Mouse (Mus musculus): ENCODE results near the gene Olfr878. TPM values are rescaled to one million over a fixed set of nuclear protein-coding genes. Genes with fewer than 3 reads are reported as not detected.

Gene Olfr878
- not detected for total RNA-seq (2022)

GRCm38 (mm10) chr9:37917540-37917939 lies at the start of gene Olfr878:
Gene Olfr878, plus strand, starts transcription at chr9:37917840.
- DNase-seq (ENCODE audit: low spot score in 2 of 2), result no peak

GRCm38 (mm10) chr9:37870246-37870645 lies 47.4 kb upstream of the Olfr878 start:
- DNase-seq (ENCODE audit: low spot score in 2 of 2), result no peak

- DNase-seq (ENCODE audit: low spot score in 2 of 2), result no peak
Measured at GRCm38 (mm10) chr9:37871097-37871496, 46.5 kb upstream of the Olfr878 start.

- DNase-seq (ENCODE audit: low spot score in 2 of 2), result no peak
Measured at GRCm38 (mm10) chr9:37871536-37871935, 46.1 kb upstream of the Olfr878 start.

GRCm38 (mm10) chr9:37890960-37891359 lies 26.7 kb upstream of the Olfr878 start:
- no peak for DNase-seq (ENCODE audit: low spot score in 2 of 2)

- no peak for DNase-seq (ENCODE audit: low spot score in 2 of 2)
Measured at GRCm38 (mm10) chr9:37896661-37897060, 21.0 kb upstream of the Olfr878 start, which contains the start of gene Olfr145. Gene Olfr145, plus strand, starts transcription at chr9:37896724.

GRCm38 (mm10) chr9:37905555-37905954 lies 12.1 kb upstream of the Olfr878 start:
- no peak for DNase-seq (ENCODE audit: low spot score in 2 of 2)

- no peak for DNase-seq (ENCODE audit: low spot score in 2 of 2)
Measured at GRCm38 (mm10) chr9:37918018-37918417, 378 bp downstream of the Olfr878 start.

- DNase-seq (ENCODE audit: low spot score in 2 of 2), result no peak
Measured at GRCm38 (mm10) chr9:37924194-37924593, 6.6 kb downstream of the Olfr878 start.

- DNase-seq (ENCODE audit: low spot score in 2 of 2), result no peak
Measured at GRCm38 (mm10) chr9:37925445-37925844, 7.8 kb downstream of the Olfr878 start.

- no peak for DNase-seq (ENCODE audit: low spot score in 2 of 2)
Measured at GRCm38 (mm10) chr9:37926019-37927013, 8.7 kb downstream of the Olfr878 start.

- DNase-seq (ENCODE audit: low spot score in 2 of 2), result peak in 1 of 2 experiments; percentile 2
Measured at GRCm38 (mm10) chr9:37932519-37932918, 14.9 kb downstream of the Olfr878 start.

- no peak for DNase-seq (ENCODE audit: low spot score in 2 of 2)
Measured at GRCm38 (mm10) chr9:37934146-37934545, 16.5 kb downstream of the Olfr878 start.

GRCm38 (mm10) chr9:37941167-37941566 lies 23.5 kb downstream of the Olfr878 start:
- DNase-seq (ENCODE audit: low spot score in 2 of 2), result no peak

Other genes starting within 250 kb of the Olfr878 start
- not detected for gene Panx3, start 248.6 kb upstream of the Olfr878 start, total RNA-seq (2022)
- not detected for gene Olfr160, start 201.6 kb upstream of the Olfr878 start, total RNA-seq (2022)
- gene Olfr874, start 172.7 kb upstream of the Olfr878 start, total RNA-seq (2022), result not detected
- not detected for gene Olfr875, start 146.0 kb upstream of the Olfr878 start, total RNA-seq (2022)
- gene Olfr876, start 114.8 kb upstream of the Olfr878 start, total RNA-seq (2022), result not detected
- not detected for gene Olfr877, start 63.6 kb upstream of the Olfr878 start, total RNA-seq (2022)
- not detected for gene Olfr145, start 21.1 kb upstream of the Olfr878 start, total RNA-seq (2022)
- gene Olfr881, start 74.0 kb downstream of the Olfr878 start, total RNA-seq (2022), result not detected
- gene Olfr883, start 108.0 kb downstream of the Olfr878 start, total RNA-seq (2022), result not detected
- gene Olfr884, start 128.7 kb downstream of the Olfr878 start, total RNA-seq (2022), result not detected
- gene Olfr885, start 143.5 kb downstream of the Olfr878 start, total RNA-seq (2022), result not detected
- gene Olfr887, start 166.2 kb downstream of the Olfr878 start, total RNA-seq (2022), result not detected
- not detected for gene Olfr888, start 190.3 kb downstream of the Olfr878 start, total RNA-seq (2022)
- gene Olfr889, start 197.4 kb downstream of the Olfr878 start, total RNA-seq (2022), result not detected
- gene Olfr890, start 224.7 kb downstream of the Olfr878 start, total RNA-seq (2022), result not detected

All from gastrocnemius, adult 8-10 months (tissue).